Mouse (Mus musculus) liver, embryonic 12.5 days (tissue): ENCODE results near the gene Spryd3. TPM values are rescaled to one million over a fixed set of nuclear protein-coding genes. Genes with fewer than 3 reads are reported as not detected.

Experiments
- ATAC-seq: fragments of 200-750 bp; cut with Nextera tagmentation; 2 replicates; pipeline ENCODE4 v1.8.0; 2017; ENCODE audit warnings: moderate number of reproducible peaks, mild to moderate bottlenecking, moderate library complexity
- H3K27ac ChIP-seq: fragments of 300-500 bp; sonication (generic); 2 replicates; pipeline ENCODE4 v1.5.1; 2016; ENCODE audit warnings: mild to moderate bottlenecking
- H3K27me3 ChIP-seq: fragments of 300-500 bp; sonication (generic); replicated peaks from 2 replicates; pipeline ENCODE4 v1.6.1; 2016; ENCODE audit warnings: mild to moderate bottlenecking, moderate library complexity
- H3K36me3 ChIP-seq: fragments of 300-500 bp; sonication (generic); 2 replicates; pipeline ENCODE4 v1.6.1; 2016; ENCODE audit warnings: mild to moderate bottlenecking, moderate library complexity
- H3K4me1 ChIP-seq: fragments of 300-500 bp; sonication (generic); 2 replicates; pipeline ENCODE4 v1.6.1; 2016
- H3K4me2 ChIP-seq: fragments of 300-500 bp; sonication (generic); 2 replicates; pipeline ENCODE4 v1.6.1; 2016; ENCODE audit warnings: mild to moderate bottlenecking, moderate library complexity
- H3K4me3 ChIP-seq: fragments of 300-500 bp; sonication (generic); 2 replicates; pipeline ENCODE4 v1.5.1; 2016; ENCODE audit warnings: mild to moderate bottlenecking, moderate library complexity
- H3K9ac ChIP-seq: fragments of 300-500 bp; sonication (generic); 2 replicates; pipeline ENCODE4 v1.6.1; 2016; ENCODE audit warnings: mild to moderate bottlenecking, moderate library complexity
- H3K9me3 ChIP-seq: fragments of 300-500 bp; sonication (generic); replicated peaks from 2 replicates; pipeline ENCODE4 v1.6.1; 2016; ENCODE audit warnings: mild to moderate bottlenecking, moderate library complexity
- WGBS: fragments of 180-500 bp; shearing (Covaris S2); methylation state at CpG from one replicate; pipeline ENCODE4 v1.1.7; 2016; ENCODE audit not compliant: insufficient replicate concordance; 5-methylcytosine and 5-hydroxymethylcytosine counted together
- polyA plus RNA-seq: library from polyadenylated mRNA; unstranded; fragments of >200 nt; fragmentation: Nextera tagmentation; extraction: Ambion mirVana; gene quantifications from 2 replicates; pipeline ENCODE4 v1.2.1, GENCODE M21; 2016

Gene Spryd3
- 14.9 and 15.0 TPM in 2 replicates for polyA plus RNA-seq

GRCm38 (mm10) chr15:102136129-102136758 lies at the start of gene Spryd3:
Gene Spryd3, minus strand, starts transcription at chr15:102136234.
- H3K9ac ChIP-seq = peak within 1 kb of the TSS; percentile 85
- peaks cover 24% of the 10 kb centered on the region for H3K4me1 ChIP-seq
- H3K27ac ChIP-seq = peak within 1 kb of the TSS; percentile 83
- no peaks in the 10 kb centered on the region for H3K9me3 ChIP-seq
- peak within 1 kb of the TSS; percentile 92 for H3K4me2 ChIP-seq
- H3K36me3 ChIP-seq = peaks cover 25% of the 10 kb centered on the region
- H3K4me3 ChIP-seq = peak within 1 kb of the TSS; percentile 90
- ATAC-seq = peak; percentile 98
- 1% methylated on average over 46 of the region's 50 CpGs for WGBS
- H3K27me3 ChIP-seq = no peaks in the 10 kb centered on the region; the same call in 1 of the 2 replicates

DNA sequence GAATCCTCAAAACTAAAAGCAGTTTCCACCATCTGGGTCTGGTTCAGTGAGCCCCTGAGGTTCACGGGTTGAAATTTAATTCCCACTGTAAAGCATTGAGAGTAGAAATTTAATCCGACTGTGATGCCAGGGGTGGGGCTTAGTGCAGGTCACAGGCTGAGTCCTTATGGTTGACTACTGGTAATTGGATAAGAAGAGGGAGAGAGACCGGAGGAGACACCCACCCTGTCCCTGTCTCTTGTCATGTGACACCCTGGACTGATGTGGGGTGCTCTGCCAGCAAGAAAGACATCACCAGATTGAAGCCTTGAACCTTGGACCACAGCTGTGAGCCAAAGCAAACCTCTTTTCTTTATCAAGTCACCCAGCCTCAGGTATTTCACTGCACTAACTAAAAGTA lies 47.0 kb upstream of the Spryd3 start:
- 57% methylated on average over 3 of the region's 3 CpGs for WGBS
- peaks cover 13% of the 10 kb centered on the region for H3K36me3 ChIP-seq

GRCm38 (mm10) chr15:102179924-102180323 lies 43.9 kb upstream of the Spryd3 start:
- H3K9me3 ChIP-seq = no peaks in the 10 kb centered on the region
- H3K4me2 ChIP-seq = no peak overlapping the region
- H3K27me3 ChIP-seq = no peaks in the 10 kb centered on the region
- 82% methylated on average over 14 of the region's 14 CpGs for WGBS
- peaks cover 14% of the 10 kb centered on the region; the same call in 1 of the 2 replicates for H3K4me1 ChIP-seq
- no peak overlapping the region for H3K9ac ChIP-seq
- H3K4me3 ChIP-seq = no peak overlapping the region
- no peak overlapping the region for H3K27ac ChIP-seq
- no peak for ATAC-seq
- peaks cover 10% of the 10 kb centered on the region for H3K36me3 ChIP-seq

More for the DNA sequence above, 47.0 kb upstream of the Spryd3 start:
- no peaks in the 10 kb centered on the region for H3K9me3 ChIP-seq
- no peak overlapping the region for H3K4me3 ChIP-seq
- no peak overlapping the region for H3K27ac ChIP-seq
- no peak overlapping the region for H3K9ac ChIP-seq
- no peak overlapping the region for H3K4me2 ChIP-seq
- H3K27me3 ChIP-seq = no peaks in the 10 kb centered on the region
- H3K4me1 ChIP-seq = peaks cover 7% of the 10 kb centered on the region; the same call in 1 of the 2 replicates
- no peak for ATAC-seq

DNA sequence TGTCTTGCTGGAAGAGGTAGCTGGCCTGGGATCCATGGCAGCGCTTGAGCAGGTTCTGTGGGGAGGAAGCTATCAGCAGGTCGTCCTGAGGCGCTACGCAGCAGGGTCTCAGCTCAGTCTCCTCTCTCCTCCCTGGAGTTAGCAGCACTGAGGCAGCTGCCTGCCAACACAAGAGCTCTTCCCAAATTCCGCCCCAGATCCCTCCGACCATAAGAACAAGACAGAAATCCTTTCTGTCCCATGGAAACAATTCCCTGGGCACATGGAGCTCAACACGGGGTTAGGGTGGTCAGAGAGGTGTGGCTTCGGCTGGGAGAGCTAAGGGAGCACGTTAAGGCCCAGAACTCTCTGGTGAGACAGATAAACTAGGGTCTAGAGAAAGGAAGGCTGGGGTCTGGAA lies 43.1 kb upstream of the Spryd3 start:
- H3K4me1 ChIP-seq = peaks cover 14% of the 10 kb centered on the region; the same call in 1 of the 2 replicates
- H3K27ac ChIP-seq = no peak overlapping the region
- no peak for ATAC-seq
- no peaks in the 10 kb centered on the region for H3K27me3 ChIP-seq
- H3K36me3 ChIP-seq = peaks cover 10% of the 10 kb centered on the region
- no peak overlapping the region for H3K4me3 ChIP-seq
- H3K9ac ChIP-seq = no peak overlapping the region
- no peaks in the 10 kb centered on the region for H3K9me3 ChIP-seq
- 65% methylated on average over 9 of the region's 9 CpGs for WGBS
- no peak overlapping the region for H3K4me2 ChIP-seq

DNA sequence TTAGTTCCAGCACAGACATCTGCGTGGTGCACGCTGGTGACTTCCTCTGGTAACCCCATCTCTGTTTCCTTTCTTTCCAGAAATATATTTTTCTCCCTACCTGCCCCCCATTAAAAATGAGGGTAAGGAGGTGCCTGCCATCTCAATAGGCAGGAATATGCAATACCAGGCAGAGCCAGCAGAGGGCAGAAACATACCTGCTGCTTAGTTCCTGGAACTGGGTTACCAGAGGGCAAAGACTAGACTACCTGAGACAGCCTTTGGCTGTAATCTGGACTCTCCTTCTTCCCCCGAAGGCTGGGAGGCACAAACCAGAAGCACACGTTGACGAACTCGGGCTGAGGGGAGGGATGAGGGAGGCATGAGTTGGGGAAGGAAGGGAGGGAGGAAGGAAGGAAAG lies 42.2 kb upstream of the Spryd3 start:
- H3K36me3 ChIP-seq = peaks cover 10% of the 10 kb centered on the region
- no peak overlapping the region for H3K4me2 ChIP-seq
- no peaks in the 10 kb centered on the region for H3K27me3 ChIP-seq
- 7% methylated on average over 6 of the region's 6 CpGs for WGBS
- H3K27ac ChIP-seq = no peak overlapping the region
- no peak overlapping the region for H3K4me3 ChIP-seq
- H3K9me3 ChIP-seq = no peaks in the 10 kb centered on the region
- H3K4me1 ChIP-seq = peaks cover 14% of the 10 kb centered on the region; the same call in 1 of the 2 replicates
- no peak overlapping the region for H3K9ac ChIP-seq
- no peak for ATAC-seq

DNA sequence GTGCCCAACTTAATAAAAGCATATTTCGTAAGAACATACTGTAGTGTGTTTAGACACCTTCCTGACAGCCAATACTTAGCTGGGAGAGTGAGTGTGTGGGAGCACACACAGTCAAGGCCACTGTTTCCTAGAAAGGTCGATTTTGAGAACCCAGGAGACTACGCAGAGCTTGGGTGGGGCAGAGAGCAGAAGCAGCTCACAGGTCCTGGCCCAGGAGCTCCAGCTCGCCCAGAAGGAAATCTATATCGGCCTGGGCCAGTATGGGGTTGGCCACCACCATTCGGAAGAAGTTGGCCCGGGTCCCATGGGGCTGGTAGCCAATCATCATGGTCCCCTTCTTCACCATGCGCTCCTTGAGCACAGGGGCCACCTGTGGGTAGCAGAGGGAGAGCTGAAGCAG lies 41.4 kb upstream of the Spryd3 start:
- H3K27ac ChIP-seq = no peak overlapping the region
- no peaks in the 10 kb centered on the region for H3K27me3 ChIP-seq
- H3K4me3 ChIP-seq = no peak overlapping the region
- peaks cover 14% of the 10 kb centered on the region; the same call in 1 of the 2 replicates for H3K4me1 ChIP-seq
- H3K4me2 ChIP-seq = no peak overlapping the region
- no peak overlapping the region for H3K9ac ChIP-seq
- 78% methylated on average over 8 of the region's 8 CpGs for WGBS
- 0 out of 2 replicates have a peak, but pooled peaks have one; percentile 19 for ATAC-seq
- peaks cover 10% of the 10 kb centered on the region for H3K36me3 ChIP-seq
- no peaks in the 10 kb centered on the region for H3K9me3 ChIP-seq

- Histone ChIP-seq H3K27ac (no peak overlapping the region), H3K9me3 (no peaks in the 10 kb centered on the region), H3K9ac (no peak overlapping the region), H3K27me3 (no peaks in the 10 kb centered on the region), H3K4me3 (no peak overlapping the region), H3K36me3 (peaks cover 10% of the 10 kb centered on the region), H3K4me2 (no peak overlapping the region), H3K4me1 (peaks cover 14% of the 10 kb centered on the region; the same call in 1 of the 2 replicates)
- ATAC-seq = peak; percentile 64
- 51% methylated on average over 7 of the region's 7 CpGs for WGBS
Measured at GRCm38 (mm10) chr15:102176571-102177316, 40.7 kb upstream of the Spryd3 start.

GRCm38 (mm10) chr15:102175736-102176319 lies 39.8 kb upstream of the Spryd3 start:
- Histone ChIP-seq H3K4me3 (no peak overlapping the region), H3K4me1 (peaks cover 14% of the 10 kb centered on the region; the same call in 1 of the 2 replicates), H3K9me3 (no peaks in the 10 kb centered on the region), H3K27me3 (no peaks in the 10 kb centered on the region), H3K9ac (no peak overlapping the region), H3K27ac (no peak overlapping the region), H3K4me2 (no peak overlapping the region), H3K36me3 (peaks cover 10% of the 10 kb centered on the region)
- 74% methylated on average over 16 of the region's 16 CpGs for WGBS
- no peak for ATAC-seq

- no peak overlapping the region for H3K27ac ChIP-seq
- no peaks in the 10 kb centered on the region for H3K9me3 ChIP-seq
- no peaks in the 10 kb centered on the region for H3K27me3 ChIP-seq
- no peak overlapping the region for H3K4me2 ChIP-seq
- no peak overlapping the region for H3K4me3 ChIP-seq
- H3K4me1 ChIP-seq = peaks cover 14% of the 10 kb centered on the region; the same call in 1 of the 2 replicates
- no peaks in the 10 kb centered on the region for H3K36me3 ChIP-seq
- 60% methylated on average over 3 of the region's 3 CpGs for WGBS
- H3K9ac ChIP-seq = no peak overlapping the region
- no peak for ATAC-seq
Measured at GRCm38 (mm10) chr15:102173581-102173980, 37.5 kb upstream of the Spryd3 start.

DNA sequence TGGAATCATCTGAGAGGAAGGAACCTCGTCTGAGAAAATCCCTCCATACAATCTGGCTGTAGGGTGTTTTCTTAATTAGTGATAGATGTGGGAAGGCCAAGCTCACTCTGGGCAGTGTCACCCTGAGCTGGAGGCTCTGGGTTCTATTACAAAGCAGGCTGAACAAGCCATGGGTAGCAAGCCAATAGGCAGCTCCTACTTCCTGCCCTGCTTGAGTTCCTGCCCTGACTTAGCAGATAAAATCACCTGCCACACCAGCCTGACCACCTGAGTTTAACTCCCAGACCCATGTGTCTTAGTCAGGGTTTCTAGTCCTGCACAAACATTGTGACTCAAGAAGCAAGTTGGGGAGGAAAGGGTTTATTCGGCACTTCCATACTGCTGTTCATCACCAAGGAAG lies 33.0 kb upstream of the Spryd3 start:
- 61% methylated on average over 2 of the region's 2 CpGs for WGBS
- Histone ChIP-seq H3K4me3 (no peak overlapping the region), H3K36me3 (no peaks in the 10 kb centered on the region), H3K9ac (no peak overlapping the region), H3K27ac (no peak overlapping the region), H3K4me2 (no peak overlapping the region), H3K9me3 (no peaks in the 10 kb centered on the region), H3K4me1 (no peaks in the 10 kb centered on the region), H3K27me3 (no peaks in the 10 kb centered on the region)
- ATAC-seq = no peak

GRCm38 (mm10) chr15:102167620-102168021 lies 31.6 kb upstream of the Spryd3 start:
- no peak for ATAC-seq
- Histone ChIP-seq H3K4me3 (no peak overlapping the region), H3K27ac (no peak overlapping the region), H3K4me2 (no peak overlapping the region), H3K9me3 (no peaks in the 10 kb centered on the region), H3K9ac (no peak overlapping the region), H3K36me3 (peaks cover 4% of the 10 kb centered on the region), H3K27me3 (no peaks in the 10 kb centered on the region), H3K4me1 (no peaks in the 10 kb centered on the region)
- WGBS = 60% methylated on average over 6 of the region's 6 CpGs
